Mouse (Mus musculus): ENCODE results near the gene Cd302.

The Cd302 gene

DNA sequence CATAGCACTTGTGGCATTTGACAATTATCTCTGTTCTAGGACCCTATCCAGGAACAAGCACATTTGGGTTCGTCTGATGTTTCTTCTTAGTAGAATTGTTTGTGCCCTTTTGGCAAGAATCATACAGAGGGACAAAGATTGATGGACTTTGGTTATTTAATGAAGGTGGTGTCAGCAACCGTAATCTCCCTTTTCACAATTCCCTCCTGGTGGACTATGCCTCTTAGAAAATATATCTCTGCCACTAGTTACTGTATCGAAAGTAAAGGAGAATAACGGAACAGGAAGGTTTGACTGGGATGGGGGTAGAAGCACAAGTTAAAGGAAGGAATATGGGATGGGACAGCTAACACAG, at the start of gene Cd302:
TSS of gene Cd302 (minus strand) at position 22 of the 355 bp plus-strand sequence.
- no peak for DNase-seq (ENCODE audit: low read depth)

DNA sequence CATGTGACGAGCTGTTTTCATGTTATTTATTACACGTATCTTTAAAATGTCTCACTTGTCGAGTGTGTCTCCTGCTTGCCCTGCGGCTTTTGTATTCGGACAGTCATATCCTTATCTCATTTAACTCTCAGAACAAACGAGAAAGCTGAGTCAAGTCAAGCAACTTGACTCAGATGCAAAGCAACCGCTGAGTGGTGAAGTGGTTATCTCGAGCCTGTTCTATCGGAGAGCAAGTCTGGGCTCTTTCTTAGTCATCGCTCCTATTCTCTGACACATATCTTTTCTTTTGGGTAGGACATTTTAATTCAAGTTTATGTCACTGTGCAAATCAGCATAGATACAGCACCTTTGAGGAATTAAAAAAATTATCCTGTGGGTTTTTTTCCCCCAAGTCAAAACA, 44.4 kb upstream of the Cd302 start:
- DNase-seq (ENCODE audit: low read depth): no peak

DNA sequence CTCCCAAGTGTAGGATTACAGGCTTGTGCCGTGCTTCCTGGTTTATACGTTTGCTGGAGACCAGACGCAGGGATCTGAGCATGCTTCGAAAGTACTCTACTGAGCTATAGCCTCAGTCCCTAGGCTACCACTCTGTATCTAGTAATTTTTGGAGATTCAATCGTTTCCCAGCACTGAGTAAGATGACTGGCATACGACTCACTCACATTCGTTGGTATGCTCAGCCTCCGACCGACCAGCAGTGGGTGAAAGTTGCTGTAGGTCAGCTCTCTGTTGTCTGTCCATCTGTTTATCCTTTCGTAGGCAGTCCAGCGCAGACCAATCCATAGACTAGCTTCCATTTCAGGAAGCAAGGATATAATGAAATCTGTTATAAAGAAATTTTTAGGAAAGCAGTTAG, 43.3 kb upstream of the Cd302 start:
- peak; percentile 57 for DNase-seq (ENCODE audit: low read depth)

DNA sequence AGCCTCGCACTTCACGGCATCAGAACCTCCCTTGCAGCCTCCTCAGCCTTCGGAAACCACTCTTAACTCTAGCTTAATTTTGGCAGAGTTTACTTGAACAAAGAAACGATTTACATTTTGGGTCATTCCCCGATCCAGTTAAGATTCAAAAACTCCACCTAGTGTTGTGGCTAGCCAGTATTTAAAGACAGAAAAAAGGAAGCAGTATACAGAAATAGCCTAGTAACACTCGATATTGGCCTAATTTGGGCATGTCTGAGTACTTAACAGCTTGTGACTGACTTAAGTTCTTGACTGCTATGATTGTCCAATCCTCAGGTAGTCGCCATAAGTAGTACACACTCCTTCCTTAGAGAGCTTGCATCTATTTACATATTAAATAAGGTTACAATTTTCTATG, 42.7 kb upstream of the Cd302 start:
- DNase-seq (ENCODE audit: low read depth): no peak

DNA sequence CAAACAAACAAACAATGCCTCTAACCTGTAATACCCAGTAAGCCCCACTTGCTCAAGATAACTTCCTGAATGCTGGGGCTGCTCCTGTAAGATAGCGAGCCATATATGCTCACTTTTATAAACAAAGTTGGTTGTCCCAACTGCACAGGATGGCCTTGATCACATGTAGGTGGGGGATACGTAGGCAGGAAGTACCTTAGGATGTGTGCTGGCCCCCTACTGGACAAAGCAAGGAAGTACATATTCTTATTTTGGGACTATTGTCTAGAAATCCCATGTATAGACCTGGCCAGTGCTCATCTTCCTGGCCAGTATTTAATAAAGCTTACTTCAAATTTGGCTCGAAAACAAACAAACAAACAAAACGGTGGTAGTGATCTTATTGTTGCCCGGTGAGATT, 39.1 kb upstream of the Cd302 start:
- DNase-seq (ENCODE audit: low read depth): peak; percentile 36

DNA sequence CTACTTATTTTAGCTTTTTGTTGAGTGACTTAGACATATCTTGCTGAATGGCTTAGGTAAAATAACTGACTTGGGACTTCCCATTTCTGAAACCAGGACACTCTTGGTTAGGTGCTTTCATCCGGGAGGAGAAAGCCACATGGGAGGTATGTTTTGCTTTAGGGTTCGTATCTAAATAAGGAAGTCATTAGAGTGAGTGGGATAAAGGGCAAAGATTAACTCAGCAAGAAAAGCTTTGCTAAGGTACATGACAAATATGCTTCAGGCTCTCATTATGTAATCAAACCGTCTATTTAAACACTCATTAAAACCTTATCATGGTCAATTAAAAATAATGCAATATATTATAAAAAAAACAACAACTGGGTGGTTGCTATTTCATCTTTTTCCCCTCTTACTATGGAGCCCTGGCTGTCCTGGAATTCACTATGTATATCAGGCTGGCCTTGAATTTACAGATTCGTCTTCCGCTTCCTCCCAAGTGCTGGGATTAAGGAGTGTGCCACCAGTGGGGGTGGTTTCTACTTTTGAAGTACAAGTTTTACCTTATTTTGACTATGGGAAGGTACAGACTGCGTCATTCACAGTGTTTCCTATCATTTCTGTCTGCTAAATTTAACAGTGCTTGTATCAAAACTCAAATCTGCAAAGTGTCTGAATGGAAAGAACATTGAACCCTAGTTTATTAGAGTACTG, 37.9 kb upstream of the Cd302 start:
- DNase-seq (ENCODE audit: low read depth): no peak

DNA sequence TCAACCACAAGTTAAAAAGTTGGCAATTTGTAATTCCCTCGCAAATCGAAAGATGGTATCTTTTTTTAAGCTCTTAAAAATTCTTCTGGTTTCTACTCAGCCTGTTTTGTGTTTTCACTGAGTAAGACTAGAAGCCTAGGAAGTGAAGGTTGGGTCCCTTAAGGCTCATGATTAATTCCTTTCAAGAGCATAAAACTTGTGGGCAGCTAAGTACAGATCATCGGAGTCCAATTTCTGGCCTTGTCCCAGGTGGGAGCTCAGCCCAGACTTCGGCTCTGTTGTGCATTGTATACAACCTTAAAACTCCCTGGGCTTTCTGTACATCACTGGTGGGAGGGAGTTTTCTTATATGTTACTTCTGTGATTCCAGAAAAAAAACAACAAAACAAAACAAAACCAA, 19.5 kb upstream of the Cd302 start:
- DNase-seq (ENCODE audit: low read depth): peak; percentile 88

DNA sequence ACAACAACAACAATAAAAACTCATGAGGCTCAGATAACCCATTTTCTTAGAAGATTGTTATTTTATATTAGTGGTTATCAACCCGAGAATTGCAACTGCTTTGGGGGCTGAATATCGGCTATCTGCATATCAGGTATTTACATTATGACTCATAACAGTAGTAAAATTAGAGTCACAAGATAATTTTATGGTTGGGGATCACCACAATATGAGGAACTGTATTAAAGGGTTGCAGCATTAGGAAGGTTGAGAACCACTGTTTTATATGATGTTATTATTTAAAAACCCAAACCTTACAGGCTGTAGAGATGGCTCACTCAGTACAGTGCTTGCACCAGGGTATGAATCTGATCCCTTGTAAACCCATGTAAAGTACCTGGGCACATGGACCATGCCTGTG, 15.0 kb upstream of the Cd302 start:
- DNase-seq (ENCODE audit: low read depth): no peak

DNA sequence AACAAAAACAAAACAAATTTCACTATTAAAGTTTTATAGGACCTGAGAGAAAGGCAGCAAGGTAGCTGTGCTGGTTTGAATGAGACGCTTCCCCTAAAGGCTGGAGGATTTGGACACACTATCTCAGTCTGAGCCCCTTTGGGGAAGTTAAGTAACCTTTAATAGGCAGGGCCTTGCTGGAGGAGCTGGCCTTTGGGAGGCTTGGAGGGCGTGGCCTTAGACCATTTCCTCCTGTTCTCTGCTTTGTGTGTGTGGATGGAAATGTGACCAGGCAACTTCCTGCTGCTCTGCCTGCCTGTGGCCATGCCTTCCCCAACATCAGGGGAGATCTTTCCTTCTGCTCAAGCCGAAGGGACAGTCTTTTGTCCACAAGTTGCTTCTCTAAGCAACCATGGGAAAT, 14.0 kb upstream of the Cd302 start:
- no peak for DNase-seq (ENCODE audit: low read depth)

DNA sequence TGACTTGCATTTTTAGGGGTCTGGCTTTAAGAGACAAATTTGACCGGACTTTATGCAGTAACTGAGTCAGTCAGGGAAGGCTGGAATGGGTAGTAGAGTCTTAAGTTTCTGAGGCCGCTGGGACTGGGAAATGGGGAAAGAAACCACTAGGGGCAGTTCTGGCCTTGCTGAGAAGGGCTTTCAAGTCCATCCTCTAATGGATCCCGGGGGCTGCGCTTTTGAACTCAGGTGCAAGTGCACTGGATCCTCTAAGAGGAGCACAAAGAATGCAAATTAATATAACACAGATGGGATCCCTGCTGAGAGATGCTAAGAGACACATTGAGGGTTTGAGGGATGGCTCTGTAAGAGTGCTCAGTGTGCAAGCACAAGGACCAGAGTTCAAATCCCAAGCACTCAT, 7.1 kb upstream of the Cd302 start:
- no peak for DNase-seq (ENCODE audit: low read depth)

DNA sequence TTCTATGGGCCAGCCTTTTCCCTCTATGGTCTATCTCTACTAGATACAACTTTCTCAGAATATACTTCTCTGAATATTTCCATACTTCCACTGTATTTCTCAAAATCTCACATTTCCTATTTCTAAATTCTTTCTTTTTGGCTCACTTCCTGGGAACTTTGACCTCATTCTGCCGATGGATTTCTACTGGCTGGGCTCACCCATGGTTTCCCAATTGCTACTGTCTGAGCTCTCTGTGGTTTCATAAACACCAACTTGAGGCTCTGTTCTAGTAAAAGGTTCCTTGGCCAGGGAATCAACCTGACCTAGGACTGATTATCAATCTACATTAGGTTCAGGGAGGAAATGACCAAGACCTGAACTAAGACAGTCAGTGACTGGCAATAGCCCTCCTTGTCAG, 5.2 kb upstream of the Cd302 start:
- peak; percentile 36 for DNase-seq (ENCODE audit: low read depth)

DNA sequence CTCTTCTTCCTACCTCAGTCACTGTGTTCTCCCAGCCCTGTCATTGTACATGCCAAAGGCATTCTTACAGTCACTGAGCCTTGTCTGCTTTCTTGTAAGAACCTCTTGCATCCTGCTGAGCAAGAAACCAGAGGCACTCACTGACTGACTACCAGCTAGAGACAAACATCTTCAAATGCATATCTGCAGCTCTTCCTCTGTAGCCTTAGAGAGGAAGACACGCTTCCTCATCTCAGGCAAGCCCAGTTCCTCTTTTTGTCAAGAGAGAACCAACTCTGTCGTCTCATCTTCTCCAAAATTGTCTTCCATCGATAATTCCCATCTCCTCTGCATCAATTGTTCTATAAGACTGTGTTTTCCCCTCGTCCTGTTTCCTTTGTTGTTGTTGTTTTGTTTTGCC, 4.3 kb upstream of the Cd302 start:
- no peak for DNase-seq (ENCODE audit: low read depth)

DNA sequence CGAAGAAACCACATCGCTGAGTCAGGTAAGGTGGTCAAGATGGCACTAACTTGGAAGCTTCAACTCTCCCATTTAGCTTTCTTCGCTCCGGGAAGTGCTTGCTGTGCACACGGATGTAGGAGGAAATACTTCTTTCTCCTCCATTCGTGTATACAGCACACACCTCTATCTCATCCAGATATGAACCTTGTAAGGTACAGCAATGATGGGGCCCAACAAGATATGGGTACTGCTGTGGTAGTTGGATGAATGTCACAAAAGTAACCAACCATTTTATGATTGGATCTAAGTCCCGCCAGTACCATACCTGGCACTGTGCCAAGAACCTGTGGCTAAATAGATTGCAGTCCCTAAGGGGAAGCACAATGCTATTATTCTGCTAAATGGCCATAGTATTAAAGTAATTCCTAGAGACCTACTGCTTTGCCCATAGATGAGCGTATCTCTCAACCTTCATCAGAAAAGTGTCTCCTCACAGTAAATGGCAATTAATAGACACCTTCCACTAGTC, 874 bp upstream of the Cd302 start:
- no peak for DNase-seq (ENCODE audit: low read depth)

DNA sequence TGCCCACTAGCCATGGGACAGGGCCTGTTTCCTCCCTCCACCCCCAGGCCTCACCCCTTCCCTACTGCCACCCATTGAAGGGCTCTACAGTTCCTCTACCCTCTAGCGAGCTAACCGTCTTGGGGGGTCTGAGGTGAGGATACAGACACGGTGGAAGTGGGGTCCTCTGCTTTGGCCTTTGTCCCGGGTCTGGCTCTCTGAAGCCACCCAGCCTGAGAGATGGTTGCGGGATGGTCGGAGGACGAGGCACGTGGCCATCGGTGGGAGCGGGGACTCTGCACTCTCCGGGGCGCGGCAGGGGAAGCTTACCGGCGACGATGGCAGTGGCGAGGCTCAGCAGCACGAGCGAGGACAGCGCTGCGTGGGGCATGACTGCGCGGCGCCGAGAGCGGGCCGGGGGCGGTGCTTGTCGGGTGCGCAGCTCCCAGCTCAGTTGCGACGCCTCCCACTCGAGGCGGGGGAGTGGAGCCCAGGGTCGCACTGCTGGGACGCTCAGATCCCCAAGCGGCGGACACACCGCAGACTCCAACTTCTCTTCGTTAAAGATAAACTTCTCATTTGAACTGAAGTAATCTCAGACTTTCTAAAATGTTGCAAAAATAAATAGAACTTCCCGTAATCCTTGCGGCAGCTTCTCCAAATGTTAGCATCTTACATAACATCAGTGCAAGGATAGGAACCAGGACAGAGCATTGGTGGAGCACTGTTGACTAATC, 379 bp downstream of the Cd302 start:
- peak; percentile 64 for DNase-seq (ENCODE audit: low read depth)

DNA sequence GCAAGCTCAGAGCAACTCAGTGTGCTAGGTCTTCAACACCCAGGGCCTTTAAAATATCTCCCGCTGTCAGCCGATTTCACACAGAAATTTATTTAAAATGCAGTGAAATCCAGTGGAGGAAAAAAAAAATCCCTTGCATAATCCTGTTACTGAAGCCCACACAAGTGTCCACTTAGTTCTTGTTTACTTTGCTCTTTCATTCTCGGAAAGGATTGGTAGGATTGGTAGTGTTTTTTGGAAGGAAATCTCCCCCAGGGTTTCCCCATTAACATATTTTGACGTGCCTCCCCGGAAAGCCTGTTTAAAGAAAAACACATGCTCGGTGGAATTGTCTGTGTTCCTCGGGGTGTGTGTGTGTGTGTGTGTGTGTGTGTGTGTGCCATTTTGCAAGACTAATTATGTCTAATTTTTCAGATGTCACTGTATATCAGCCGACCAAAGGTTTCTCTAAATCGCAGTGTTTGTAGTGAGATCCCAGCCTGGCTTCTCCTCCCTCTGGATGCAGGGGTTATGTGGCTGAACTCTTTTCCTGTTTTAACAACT, 1.0 kb downstream of the Cd302 start:
- DNase-seq (ENCODE audit: low read depth): peak; percentile 63

DNA sequence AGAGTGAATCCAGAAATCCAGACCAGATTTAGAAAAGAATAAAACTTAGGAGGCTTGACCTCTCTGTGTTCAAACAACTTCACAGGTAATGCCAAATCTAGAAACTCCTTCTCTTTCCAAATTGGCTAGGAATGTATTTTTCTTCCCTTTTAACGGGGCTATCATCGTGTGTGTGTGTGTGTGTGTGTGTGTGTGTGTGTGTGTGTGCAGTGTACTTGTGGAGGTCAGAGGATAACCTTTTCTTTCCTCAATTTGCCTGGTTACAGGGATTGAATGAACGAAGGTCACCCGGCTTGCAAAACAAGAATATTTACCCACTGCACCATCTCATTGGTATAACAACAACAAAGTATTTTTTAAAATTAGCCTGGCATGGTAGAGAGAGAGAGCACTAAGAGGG, 1.7 kb downstream of the Cd302 start:
- no peak for DNase-seq (ENCODE audit: low read depth)

DNA sequence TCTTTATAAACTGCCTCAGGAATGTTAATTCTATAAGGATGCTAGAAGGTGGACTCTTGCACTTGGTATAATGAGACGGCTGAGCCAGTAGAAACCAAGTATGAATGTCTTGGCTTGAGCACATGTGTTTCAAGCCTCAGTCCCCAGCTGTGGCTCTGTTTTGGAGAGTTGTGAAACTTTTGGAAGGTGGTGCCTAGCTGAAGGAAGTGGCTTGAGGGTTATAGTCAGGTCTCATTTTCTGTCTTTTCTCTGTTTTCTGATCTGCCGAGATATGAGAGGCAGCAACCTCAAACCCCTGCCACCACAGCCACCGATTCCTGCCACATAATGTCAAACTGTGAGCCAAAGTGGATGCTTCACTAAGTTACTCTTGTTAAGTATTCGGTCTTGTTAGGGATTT, 5.7 kb downstream of the Cd302 start:
- no peak for DNase-seq (ENCODE audit: low read depth)

DNA sequence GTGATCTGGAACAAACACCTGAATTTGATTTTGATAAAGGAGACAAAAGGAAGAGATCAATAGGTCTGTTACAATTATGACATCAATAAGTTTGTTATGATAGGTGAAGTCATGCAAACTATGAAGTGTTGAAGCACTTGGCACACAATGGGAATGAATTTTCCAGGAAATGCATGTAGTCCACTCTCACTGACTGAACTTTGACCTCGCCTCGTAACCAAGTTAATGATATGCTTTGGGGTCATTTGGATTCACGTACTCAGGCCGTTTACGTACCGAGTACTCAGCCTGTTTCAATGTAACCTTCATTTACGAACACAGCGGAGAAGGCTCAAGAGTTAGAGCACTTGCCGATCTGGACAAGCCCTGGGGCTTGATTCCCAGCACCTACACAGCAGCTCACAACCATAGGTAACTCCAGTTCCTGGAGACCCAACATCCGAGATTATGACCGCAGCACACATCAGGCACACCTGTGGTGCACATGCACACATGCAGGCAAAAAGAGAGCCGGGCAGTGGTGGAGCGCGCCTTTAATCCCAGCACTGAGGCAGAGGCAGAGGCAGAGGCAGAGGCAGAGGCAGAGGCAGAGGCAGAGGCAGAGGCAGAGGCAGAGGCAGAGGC, 14.3 kb downstream of the Cd302 start:
- no peak for DNase-seq (ENCODE audit: low read depth)

DNA sequence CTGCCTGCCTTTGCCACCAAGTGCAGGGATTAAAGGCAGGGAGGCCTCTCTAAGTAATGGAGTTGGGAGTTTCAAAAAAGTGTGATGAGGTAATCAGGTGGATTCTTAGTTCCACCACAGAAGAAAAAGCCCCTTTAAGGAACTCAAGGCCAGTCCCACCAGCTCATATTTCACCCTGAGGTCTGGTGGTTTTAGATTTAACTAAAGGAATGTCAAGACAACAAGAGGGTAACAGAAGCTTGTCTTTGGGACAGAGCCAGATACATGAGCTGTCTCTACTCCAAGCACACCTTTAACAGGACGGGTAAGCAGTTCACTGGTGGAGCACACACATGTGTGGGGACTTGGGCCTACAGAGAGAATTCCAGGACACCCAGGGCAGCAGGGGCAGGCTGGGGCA, 16.7 kb downstream of the Cd302 start:
- DNase-seq (ENCODE audit: low read depth): no peak

DNA sequence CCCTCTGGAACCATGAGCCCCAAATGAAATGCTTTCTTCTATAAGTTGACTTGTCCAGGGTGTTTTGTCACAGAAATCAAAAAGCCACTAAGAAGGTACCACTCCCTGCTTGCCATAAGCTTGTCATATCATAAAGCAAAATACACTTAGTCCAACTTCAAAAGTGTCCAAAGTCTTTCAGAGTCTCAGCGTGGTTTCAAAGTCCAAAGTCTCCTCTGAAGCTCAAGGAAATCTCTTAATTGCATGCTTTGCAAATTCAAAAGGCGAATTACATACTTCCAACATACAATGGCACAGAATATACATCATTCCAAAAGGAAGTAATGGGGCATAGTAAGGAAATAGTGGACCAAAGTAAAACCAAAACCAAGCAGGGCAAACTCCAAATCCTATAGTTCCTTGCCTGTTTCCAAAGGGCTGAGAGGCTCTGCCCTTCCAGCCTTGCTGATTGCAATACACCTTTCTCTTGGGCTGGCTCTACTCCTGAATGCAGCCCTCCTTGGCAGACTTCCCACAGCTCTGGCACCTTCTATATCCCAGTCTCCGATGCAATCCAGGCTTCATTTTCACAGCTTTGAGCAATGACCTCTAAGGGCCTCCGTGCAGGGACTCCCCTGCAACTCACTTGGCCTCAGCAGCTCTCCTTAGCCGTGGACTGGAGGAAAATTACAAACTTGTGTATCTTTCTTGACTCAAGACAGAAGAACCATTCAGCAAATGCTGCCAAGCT, 23.5 kb downstream of the Cd302 start:
- no peak for DNase-seq (ENCODE audit: low read depth)

DNA sequence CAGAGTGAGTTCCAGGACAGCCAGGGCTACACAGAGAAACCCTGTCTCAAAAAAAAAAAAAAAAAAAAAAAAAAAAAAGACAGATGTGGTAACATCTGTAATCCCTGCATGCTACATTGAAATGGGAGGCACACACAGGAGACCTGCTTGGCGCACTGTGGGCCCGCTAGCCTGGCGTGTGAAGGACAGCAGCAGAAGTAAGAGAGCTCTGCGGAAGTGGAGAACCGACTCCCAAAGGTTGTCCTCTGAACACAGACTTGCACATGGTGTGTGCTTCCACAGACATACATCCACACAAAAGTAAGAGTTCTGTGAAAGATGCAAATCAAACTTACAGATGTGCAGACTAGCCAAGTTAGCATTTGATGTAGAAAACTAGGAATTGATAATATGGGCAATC, 25.1 kb downstream of the Cd302 start:
- no peak for DNase-seq (ENCODE audit: low read depth)

DNA sequence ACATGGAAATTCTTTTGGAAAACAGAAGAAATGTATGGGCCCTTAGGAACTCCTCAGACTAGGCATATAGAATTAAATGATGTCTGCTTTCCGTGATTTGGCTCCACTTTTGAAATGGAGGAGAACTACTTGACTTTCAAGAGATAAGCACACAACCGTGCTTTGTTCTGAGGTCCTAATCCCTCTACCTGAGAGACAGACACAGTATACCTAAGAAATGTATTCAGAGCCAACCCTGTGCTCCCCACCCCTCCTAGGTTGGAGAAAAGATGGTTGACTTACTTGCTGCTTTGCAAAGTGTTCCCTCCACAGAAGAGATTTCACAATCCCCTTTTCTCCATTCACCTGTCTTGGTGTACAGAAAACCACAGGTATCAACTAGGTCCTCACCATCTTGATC, 27.5 kb downstream of the Cd302 start:
- DNase-seq (ENCODE audit: low read depth): no peak

Measured in NIH3T3 (cell line).